Mouse (Mus musculus) sigmoid colon, adult 10 weeks (tissue): ENCODE measurements around the gene Ostf1. TPM values are rescaled to one million over a fixed set of nuclear protein-coding genes. Genes with fewer than 3 reads are reported as not detected.

ENCODE experiments used
- polyA plus RNA-seq: library from polyadenylated mRNA; stranded (reverse); fragments of 350-450 nt; fragmentation: Illumina TruSeq; extraction: RNeasy Lipid Tissue Mini Kit (QIAGEN cat#74804); gene quantifications from one replicate; pipeline ENCODE4 v1.2.3, GENCODE M21; 2014; ENCODE audit warnings: low read depth, low replicate concordance

Gene Ostf1
- polyA plus RNA-seq, result 110 TPM

GRCm38 (mm10) chr19:18631644-18632219 is at the start of gene Ostf1, which contains the start of gene Nmrk1:
Ostf1 (minus strand) TSS chr19:18631823.
Nmrk1 (plus strand) TSS chr19:18631950.

GRCm38 (mm10) chr19:18670608-18671007 is 39.0 kb upstream of the Ostf1 start, which contains the start of gene Carnmt1:
Carnmt1 (plus strand) TSS chr19:18670764.

Other genes with a start within 250 kb of the Ostf1 start
- gene Nmrk1, start 127 bp upstream of the Ostf1 start, polyA plus RNA-seq, result 5.0 TPM
- gene Carnmt1, start 38.9 kb upstream of the Ostf1 start, polyA plus RNA-seq, result 109 TPM
- 41.6 TPM for gene D030056L22Rik, start 81.4 kb upstream of the Ostf1 start, polyA plus RNA-seq
- 125 TPM for gene Trpm6, start 118.2 kb upstream of the Ostf1 start, polyA plus RNA-seq